Mouse (Mus musculus) E14TG2a.4 (cell line): ENCODE measurements at regions not wholly inside any gene's neighbourhood (a gene's known extent, or its start where the extent isn't known, plus 50 kb on each side); places are given as distances from the start of the nearest gene placed in this dataset.

Experiments
- CTCF ChIP-seq: conservative IDR thresholded peaks from 2 replicates; pipeline ENCODE4 v1.5.1; 2014; ENCODE audit warnings: low read length
- NANOG ChIP-seq: IDR thresholded peaks from 2 replicates; pipeline ENCODE4 v1.6.1; 2014; ENCODE audit warnings: borderline replicate concordance, low read length, mixed read lengths

DNA sequence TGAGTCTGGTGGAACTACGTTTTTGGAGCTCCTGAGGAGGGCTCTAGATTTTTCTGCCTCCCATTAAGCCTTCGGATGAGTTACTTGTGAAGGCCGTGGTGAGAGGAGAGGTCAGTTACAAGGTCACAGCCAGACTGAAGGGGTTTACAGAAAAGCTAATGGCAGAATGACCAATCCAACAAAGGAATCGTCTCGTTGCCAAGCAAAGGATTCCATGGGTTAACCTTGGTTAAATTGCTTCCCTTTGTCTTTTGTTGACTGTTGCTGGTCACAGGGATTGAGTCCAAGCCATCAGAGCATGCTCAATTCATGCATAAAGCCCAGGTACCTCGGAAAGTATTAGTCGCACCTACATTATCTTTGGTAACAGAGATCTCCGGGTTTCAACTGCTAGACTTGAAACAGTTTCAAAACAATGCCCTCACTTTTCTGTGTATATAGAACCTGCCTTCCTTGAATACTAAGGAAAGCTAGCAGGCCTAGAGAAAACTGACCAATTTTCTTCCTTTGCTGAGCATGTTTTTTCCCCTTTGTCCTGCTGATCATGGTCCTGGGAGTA, 100.3 kb downstream of the Etaa1 start:
- TF ChIP-seq CTCF (no peak), NANOG (peak; percentile 70; the same call in 1 of the 2 replicates)
